Mouse (Mus musculus) hindbrain, embryonic 10.5 days (tissue): ENCODE data around the gene Olfr393. TPM values are rescaled to one million over a fixed set of nuclear protein-coding genes. Genes with fewer than 3 reads are reported as not detected.

Experiments
- DNase-seq: peaks from one replicate; pipeline ENCODE4 v3.0.0-alpha.2; 2017; ENCODE audit warnings: low spot score
- H3K27ac ChIP-seq: fragments of 300-500 bp; sonication (generic); 2 replicates; pipeline ENCODE4 v1.5.1; 2016; ENCODE audit warnings: mild to moderate bottlenecking, moderate library complexity
- H3K27me3 ChIP-seq: fragments of 300-500 bp; sonication (generic); 2 replicates; pipeline ENCODE4 v1.6.1; 2016; ENCODE audit warnings: mild to moderate bottlenecking; ENCODE audit not compliant: poor library complexity, insufficient read depth, severe bottlenecking
- H3K36me3 ChIP-seq: fragments of 300-500 bp; sonication (generic); 2 replicates; pipeline ENCODE4 v1.6.1; 2016; ENCODE audit warnings: mild to moderate bottlenecking, moderate library complexity
- H3K4me1 ChIP-seq: fragments of 300-500 bp; sonication (generic); replicated peaks from 2 replicates; pipeline ENCODE4 v1.6.1; 2016; ENCODE audit warnings: mild to moderate bottlenecking
- H3K4me3 ChIP-seq: fragments of 300-500 bp; sonication (generic); 2 replicates; pipeline ENCODE4 v1.5.1; 2016; ENCODE audit warnings: mild to moderate bottlenecking, moderate library complexity
- H3K9me3 ChIP-seq: fragments of 300-500 bp; sonication (generic); 2 replicates; pipeline ENCODE4 v1.6.1; 2016; ENCODE audit warnings: mild to moderate bottlenecking, moderate library complexity
- WGBS: fragments of 180-500 bp; shearing (Covaris S2); methylation state at CpG from one replicate; pipeline ENCODE4 v1.1.7; 2016; 5-methylcytosine and 5-hydroxymethylcytosine counted together
- polyA plus RNA-seq: library from polyadenylated mRNA; unstranded; fragments of >200 nt; fragmentation: Nextera tagmentation; extraction: Ambion mirVana; gene quantifications from 2 replicates; pipeline ENCODE4 v1.2.1, GENCODE M21; 2016

Olfr393 gene
- polyA plus RNA-seq: not detected in 2 replicates

DNA sequence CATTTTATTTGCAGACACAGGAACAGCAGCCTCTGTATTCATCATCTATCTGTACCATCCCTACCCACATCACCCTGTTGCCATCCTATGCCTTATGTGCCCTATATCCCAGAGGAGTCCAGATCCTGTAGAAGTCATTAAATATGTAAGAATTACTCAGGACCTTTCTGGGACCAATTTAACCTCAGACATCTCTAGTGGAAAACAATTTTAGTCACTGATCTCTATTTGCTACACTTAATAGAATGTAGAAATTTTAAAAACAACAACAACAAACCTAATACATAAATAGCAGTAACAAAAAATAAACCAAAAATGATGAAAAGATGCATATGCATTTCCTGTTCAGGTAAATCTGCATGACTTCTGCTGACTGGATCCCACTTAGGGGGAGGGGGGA is at the start of gene Olfr393:
TSS of gene Olfr393 (minus strand) at position 101 of the 400 bp plus-strand sequence.
- Histone ChIP-seq H3K9me3 (peaks cover 13% of the 10 kb centered on the region), H3K4me3 (no peak within 1 kb of the TSS), H3K27me3 (no peaks in the 10 kb centered on the region), H3K36me3 (no peaks in the 10 kb centered on the region), H3K27ac (no peak within 1 kb of the TSS), H3K4me1 (no peaks in the 10 kb centered on the region)
- DNase-seq: no peak

DNA sequence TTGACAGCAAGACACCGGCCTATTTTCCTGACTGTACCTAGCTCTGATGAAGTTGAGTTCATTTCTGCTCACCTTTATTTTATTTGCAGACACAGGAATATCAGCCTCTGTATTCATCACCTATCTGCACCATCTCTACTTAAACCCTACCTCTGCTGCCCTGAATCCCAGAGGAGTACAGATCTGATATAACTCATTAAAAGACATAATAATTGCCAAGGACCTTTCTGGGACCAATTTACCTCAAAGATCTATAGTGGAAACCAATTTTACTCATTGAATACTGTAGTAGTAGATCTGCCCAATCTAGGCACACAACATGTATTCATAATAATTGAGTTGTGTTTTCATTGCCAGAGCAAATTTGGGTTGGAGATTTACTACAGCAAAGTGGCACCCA is 39.4 kb upstream of the Olfr393 start, which contains the start of gene Olfr394:
TSS of gene Olfr394 (minus strand) at position 101 of the 400 bp plus-strand sequence.
- H3K27ac ChIP-seq: no peak within 1 kb of the TSS
- no peaks in the 10 kb centered on the region for H3K4me1 ChIP-seq
- H3K9me3 ChIP-seq: peaks cover 15% of the 10 kb centered on the region
- no peaks in the 10 kb centered on the region for H3K27me3 ChIP-seq
- DNase-seq: no peak
- H3K36me3 ChIP-seq: no peaks in the 10 kb centered on the region
- no peak within 1 kb of the TSS for H3K4me3 ChIP-seq
- 79% methylated on average over 1 of the region's 1 CpGs for WGBS

DNA sequence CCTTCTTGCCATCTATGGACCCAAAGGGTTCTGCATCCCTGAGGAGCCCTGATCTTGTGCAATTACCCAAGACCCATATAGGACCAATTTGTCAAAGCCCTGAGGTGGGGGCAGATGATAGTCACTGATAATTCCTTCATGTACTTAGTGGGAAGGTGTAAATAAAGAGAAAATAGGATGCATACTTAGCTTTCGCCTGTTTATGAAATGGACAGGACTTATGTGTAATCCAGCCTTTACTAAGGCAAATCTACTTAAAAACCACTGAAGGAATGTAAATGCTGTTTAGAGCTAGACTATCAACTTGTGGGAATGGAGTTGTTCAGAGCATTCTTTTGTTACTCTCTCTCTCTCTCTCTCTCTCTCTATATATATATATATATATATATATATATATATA is 34.3 kb downstream of the Olfr393 start, which contains the start of gene Olfr392:
TSS of gene Olfr392 (minus strand) at position 101 of the 400 bp plus-strand sequence.
- H3K9me3 ChIP-seq: peaks cover 19% of the 10 kb centered on the region
- H3K4me1 ChIP-seq: no peaks in the 10 kb centered on the region
- WGBS: 84% methylated on average over 1 of the region's 1 CpGs
- H3K27me3 ChIP-seq: no peaks in the 10 kb centered on the region
- no peaks in the 10 kb centered on the region for H3K36me3 ChIP-seq
- no peak within 1 kb of the TSS for H3K4me3 ChIP-seq
- no peak for DNase-seq
- H3K27ac ChIP-seq: no peak within 1 kb of the TSS

DNA sequence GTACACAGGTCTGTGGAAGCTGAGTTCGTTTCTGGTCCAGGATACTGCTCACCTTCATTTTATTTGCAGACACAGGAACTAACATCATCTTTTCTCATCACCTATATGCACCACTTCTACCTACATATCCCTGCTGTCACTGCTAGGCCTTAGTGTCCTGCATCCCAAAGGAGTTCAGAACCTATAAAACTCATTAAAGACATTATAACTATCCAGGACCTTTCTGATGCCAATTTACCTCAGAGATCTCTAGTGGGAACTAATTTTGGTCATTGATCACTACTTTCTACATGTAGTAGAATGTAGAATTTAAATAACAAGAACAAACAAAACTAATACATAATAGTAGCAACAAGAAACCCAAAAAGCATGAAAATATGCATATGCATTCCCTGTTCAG is 48.3 kb downstream of the Olfr393 start, which contains the start of gene Olfr391-ps:
TSS of gene Olfr391-ps (minus strand) at position 101 of the 400 bp plus-strand sequence.
- WGBS: 34% methylated on average over 1 of the region's 1 CpGs
- peaks cover 15% of the 10 kb centered on the region for H3K9me3 ChIP-seq
- H3K4me1 ChIP-seq: no peaks in the 10 kb centered on the region
- DNase-seq: no peak
- H3K36me3 ChIP-seq: no peaks in the 10 kb centered on the region
- H3K27ac ChIP-seq: no peak within 1 kb of the TSS
- no peak within 1 kb of the TSS for H3K4me3 ChIP-seq
- no peaks in the 10 kb centered on the region for H3K27me3 ChIP-seq

Other genes with a start within 250 kb of the Olfr393 start
- gene Zfp735, start 162.7 kb downstream of the Olfr393 start, polyA plus RNA-seq: not detected in 2 replicates
- not detected in 2 replicates for gene Olfr389, start 70.7 kb downstream of the Olfr393 start, polyA plus RNA-seq
- not detected in 2 replicates for gene Olfr390, start 68.5 kb downstream of the Olfr393 start, polyA plus RNA-seq
- gene Olfr391-ps, start 48.4 kb downstream of the Olfr393 start, polyA plus RNA-seq: not detected in 2 replicates
- gene Olfr392, start 34.4 kb downstream of the Olfr393 start, polyA plus RNA-seq: not detected in 2 replicates
- not detected in 2 replicates for gene Olfr394, start 39.3 kb upstream of the Olfr393 start, polyA plus RNA-seq
- not detected in 2 replicates for gene Olfr395, start 57.8 kb upstream of the Olfr393 start, polyA plus RNA-seq
- not detected in 2 replicates for gene Olfr23, start 85.2 kb upstream of the Olfr393 start, polyA plus RNA-seq
- not detected in 2 replicates for gene Olfr397, start 109.4 kb upstream of the Olfr393 start, polyA plus RNA-seq
- gene Olfr398, start 139.0 kb upstream of the Olfr393 start, polyA plus RNA-seq: not detected in 2 replicates
- gene Olfr139, start 205.1 kb upstream of the Olfr393 start, polyA plus RNA-seq: not detected in 2 replicates
- gene Olfr399, start 205.2 kb upstream of the Olfr393 start, polyA plus RNA-seq: not detected in 2 replicates
- not detected in 2 replicates for gene Zfp616, start 218.5 kb upstream of the Olfr393 start, polyA plus RNA-seq